Mouse (Mus musculus): Measurements from ENCODE around the gene Prkag3. TPM values are rescaled to one million over a fixed set of nuclear protein-coding genes. Genes with fewer than 3 reads are reported as not detected.

Gene Prkag3
- total RNA-seq (2021), result 1 to 10 TPM; 1.4 to 1.7 TPM
- long read RNA-seq, experiment 1, partial matches to known transcripts, result 0 of 4 reads
- long read RNA-seq, experiment 1, other reads (novel, unspliced or antisense), result 0 of 4 reads
- long read RNA-seq, experiment 2, result 0 reads

DNA sequence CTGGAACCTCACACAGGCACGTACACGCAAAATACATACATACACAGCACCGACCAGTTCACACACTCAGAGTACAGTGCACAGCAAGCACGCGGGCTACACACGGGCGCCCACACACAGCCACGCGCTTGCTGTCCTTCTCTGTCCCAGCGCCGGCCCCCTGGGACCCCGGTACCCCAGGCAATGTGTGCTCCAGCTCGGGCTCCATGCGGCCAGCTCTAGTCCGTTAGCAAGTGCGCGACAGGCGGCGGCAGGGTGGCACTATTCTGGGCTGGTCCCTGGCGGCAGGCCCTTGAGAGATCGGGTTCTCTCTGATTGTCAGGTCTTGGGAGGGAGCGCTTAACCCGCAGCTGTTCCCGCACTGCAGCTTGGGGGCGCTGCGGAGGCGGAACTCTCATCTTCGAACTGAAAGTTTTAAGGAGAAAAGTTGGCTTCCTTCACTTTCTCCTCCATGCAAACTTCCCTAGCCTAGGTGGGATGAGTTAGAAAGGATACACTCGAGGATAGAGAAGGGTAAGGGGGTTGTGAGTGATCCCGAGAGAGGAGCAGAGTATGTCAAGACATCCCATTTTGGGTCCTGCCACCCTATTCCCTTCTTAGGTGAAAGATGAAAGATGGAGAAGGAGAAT is at the start of gene Prkag3:
Gene Prkag3 (minus strand): TSS at position 579 of the 629 bp plus-strand sequence.
- peak; percentile 77 to 79 for DNase-seq

DNA sequence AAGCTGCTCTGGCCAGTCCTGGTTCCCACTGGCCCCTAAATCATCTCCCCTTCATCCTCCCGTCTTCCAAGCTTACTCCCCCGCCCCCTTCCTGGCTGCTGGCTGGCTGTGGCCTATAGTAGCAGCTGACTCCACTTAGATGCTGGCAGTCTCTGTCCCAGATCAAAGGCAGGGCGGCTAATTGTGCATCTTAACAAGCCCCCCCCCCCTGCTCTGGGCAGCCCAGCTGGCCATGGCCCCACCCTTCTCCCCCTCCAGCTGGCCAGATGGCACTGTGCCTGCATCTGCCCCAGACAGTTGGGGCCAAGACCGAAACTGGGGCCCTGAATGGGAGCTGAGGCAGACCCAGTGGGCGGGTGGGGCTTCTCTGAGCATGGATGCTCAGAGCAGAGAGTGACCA is 48.4 kb upstream of the Prkag3 start:
- DNase-seq, result no peak

DNA sequence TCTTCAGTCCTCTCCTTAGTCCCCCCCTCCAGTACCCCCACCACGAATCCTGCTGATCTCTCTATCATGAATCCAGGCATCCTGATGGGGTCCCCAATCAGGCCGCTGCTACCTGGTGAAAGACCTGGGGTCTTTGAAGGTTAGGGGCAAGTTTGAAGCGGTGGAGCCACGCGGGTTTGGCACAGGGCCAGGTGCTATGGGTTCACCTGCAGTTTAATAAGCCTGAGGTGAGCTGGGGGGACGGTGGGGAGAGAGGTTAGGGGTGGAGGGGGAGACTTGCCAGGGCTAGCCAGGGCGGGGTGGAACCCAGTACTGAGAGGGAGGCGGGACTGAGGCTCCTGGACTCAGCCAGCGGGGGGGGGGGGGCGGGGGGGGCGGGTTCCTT is 46.1 kb upstream of the Prkag3 start:
- no peak for DNase-seq

GRCm38 (mm10) chr1:74794487-74795144 is 45.6 kb upstream of the Prkag3 start:
- no peak for DNase-seq

- DNase-seq, result no peak
Measured at GRCm38 (mm10) chr1:74792831-74793660, 44.0 kb upstream of the Prkag3 start.

GRCm38 (mm10) chr1:74791249-74791648 is 42.2 kb upstream of the Prkag3 start, which contains the start of gene Wnt10a:
TSS of gene Wnt10a (plus strand) at chr1:74791516.
- no peak for DNase-seq

GRCm38 (mm10) chr1:74790095-74790494 is 41.1 kb upstream of the Prkag3 start:
- DNase-seq, result no peak

DNA sequence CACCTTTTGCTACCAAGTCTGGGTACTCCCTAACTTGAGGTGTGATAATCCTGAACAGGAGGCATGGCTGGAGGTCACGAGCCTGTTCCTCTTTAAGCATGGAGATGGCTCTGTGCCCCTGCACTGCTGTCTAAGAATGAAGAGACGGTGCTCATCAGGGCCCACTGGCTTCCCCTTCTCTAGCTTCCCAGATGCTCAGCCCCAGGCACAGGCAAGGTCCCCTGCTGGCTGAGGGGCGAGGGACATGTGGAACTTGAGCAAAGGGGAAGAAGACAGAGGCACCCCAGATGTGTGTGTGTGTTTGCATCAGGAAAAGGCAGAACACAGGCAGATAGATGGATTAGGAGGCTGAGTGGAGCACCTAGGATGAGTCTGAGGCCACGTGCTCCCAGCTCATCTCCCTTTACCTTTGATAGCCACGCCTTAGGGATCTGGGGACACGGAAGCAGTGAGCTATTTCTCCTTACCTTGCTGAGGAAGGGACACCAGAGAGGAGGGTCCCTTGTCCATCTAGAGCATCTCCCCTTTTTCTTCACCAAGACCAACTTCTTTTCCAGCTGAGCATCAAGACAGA is 39.7 kb upstream of the Prkag3 start:
- DNase-seq, result no peak

GRCm38 (mm10) chr1:74787846-74788245 is 38.8 kb upstream of the Prkag3 start:
- peak; percentile 73 to 89 for DNase-seq

DNA sequence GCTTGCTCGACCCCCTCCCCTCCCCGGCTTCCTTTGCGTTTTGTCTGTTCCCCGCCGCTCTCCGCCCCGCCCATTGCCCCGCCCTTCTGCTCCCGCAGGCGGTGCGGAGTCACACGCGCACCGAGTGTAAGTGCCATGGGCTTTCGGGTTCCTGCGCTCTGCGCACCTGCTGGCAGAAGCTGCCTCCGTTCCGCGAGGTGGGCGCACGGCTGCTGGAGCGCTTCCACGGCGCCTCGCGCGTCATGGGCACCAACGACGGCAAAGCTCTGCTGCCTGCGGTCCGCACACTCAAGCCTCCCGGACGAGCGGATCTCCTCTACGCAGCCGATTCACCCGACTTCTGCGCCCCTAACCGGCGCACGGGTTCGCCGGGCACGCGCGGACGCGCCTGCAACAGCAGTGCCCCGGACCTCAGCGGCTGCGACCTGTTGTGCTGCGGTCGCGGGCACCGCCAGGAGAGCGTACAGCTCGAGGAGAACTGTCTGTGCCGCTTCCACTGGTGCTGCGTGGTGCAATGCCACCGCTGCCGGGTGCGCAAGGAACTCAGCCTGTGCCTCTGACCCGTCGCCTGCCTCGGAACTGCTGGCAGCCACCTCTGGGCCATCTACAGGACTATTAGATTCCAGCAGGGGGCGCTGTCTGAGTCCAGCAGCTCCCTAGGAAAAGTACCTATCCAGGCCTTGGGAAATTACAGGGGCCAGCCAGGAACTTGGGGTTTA is 35.2 kb upstream of the Prkag3 start:
- DNase-seq, result peak; percentile 54 to 73

- no peak for DNase-seq
Measured at GRCm38 (mm10) chr1:74783554-74783953, 34.5 kb upstream of the Prkag3 start.

GRCm38 (mm10) chr1:74782045-74782444 is 33.0 kb upstream of the Prkag3 start:
- DNase-seq, result peak in 1 of 2 experiments; percentile 41

GRCm38 (mm10) chr1:74778934-74779486 is 30.0 kb upstream of the Prkag3 start:
- DNase-seq, result no peak

DNA sequence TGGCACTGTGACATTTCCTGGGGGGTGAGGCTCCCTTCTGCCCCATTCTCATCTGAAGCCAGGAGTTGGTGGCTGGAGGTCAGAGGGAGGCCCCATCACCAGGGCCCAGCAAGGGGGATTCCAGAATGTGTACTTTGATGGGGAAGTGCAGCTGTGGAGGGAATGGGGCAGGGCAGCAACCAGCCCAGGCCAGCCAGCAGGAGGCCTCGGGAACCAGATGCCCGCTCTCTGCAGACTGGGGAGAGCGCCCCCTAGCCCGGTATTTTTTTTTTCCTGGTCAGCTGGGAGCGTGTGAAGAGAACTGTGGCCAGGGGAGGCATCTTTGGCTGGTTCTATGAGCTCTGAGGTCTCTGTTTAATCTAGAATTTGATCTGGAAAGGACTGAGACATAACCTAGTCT is 26.8 kb upstream of the Prkag3 start:
- no peak for DNase-seq

GRCm38 (mm10) chr1:74774062-74774461 is 25.0 kb upstream of the Prkag3 start:
- DNase-seq, result no peak

DNA sequence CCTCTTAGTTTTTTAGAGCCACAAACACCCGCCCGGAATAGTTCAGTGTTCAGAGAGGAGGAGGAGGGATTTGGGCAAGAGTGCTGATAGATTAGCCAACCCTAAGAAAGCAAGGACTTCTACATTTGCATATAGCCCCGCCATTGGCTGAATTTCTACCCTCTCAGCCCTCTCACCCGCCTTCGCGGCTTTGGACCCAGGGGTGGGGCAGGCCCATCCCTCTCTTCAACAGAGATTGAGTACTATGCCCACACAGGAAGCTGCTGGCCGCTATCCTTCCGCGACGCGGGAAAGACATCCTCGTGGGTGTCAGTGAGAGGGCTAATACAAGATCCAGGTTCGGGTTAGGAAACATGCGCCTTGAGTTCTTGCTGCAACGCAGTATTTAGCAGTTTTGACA is 24.1 kb upstream of the Prkag3 start:
- peak; percentile 86 to 92 for DNase-seq

DNA sequence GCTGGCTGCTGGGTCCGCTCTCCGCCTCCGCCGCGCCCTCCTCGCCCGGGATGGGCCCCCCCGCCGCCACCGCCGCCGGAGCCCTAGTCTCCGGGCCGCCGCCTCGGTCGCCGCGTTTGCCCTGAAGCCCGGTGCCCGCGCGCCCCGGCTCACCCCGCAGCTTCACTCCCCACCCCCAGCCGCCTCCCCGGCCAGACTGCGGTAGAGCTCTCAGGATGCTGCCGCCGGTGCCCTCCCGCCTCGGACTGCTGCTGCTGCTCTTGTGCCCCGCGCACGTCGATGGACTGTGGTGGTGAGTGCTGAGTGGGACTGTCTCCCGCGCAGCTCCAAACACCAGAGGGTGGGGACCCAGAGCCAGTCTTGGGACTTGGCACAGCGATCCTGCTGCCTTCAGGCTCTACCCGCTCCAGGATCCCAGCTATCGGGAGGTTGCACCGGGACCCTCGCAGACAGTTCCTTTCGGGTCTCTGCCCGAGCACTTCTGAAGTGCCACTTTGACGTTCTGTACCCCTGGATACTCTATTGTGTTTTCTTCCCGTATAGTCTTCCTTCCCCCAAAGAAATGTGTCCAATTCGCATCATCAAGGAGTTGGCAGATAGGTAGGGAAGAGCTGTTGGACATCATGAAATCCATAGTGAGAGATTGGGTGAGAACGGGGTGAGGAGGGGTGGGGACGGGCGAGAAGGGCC is 23.1 kb upstream of the Prkag3 start:
- peak in 1 of 2 experiments; percentile 39 for DNase-seq

DNA sequence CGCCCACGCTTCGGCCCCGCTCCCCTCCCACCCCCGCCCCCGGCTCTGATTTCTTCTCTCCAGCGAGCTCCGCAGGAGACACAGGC is 22.7 kb upstream of the Prkag3 start, which contains the start of gene Wnt6:
Gene Wnt6 (plus strand): TSS at position 48 of the 86 bp plus-strand sequence.
- no peak for DNase-seq

GRCm38 (mm10) chr1:74771467-74771844 is 22.4 kb upstream of the Prkag3 start:
- DNase-seq, result no peak

DNA sequence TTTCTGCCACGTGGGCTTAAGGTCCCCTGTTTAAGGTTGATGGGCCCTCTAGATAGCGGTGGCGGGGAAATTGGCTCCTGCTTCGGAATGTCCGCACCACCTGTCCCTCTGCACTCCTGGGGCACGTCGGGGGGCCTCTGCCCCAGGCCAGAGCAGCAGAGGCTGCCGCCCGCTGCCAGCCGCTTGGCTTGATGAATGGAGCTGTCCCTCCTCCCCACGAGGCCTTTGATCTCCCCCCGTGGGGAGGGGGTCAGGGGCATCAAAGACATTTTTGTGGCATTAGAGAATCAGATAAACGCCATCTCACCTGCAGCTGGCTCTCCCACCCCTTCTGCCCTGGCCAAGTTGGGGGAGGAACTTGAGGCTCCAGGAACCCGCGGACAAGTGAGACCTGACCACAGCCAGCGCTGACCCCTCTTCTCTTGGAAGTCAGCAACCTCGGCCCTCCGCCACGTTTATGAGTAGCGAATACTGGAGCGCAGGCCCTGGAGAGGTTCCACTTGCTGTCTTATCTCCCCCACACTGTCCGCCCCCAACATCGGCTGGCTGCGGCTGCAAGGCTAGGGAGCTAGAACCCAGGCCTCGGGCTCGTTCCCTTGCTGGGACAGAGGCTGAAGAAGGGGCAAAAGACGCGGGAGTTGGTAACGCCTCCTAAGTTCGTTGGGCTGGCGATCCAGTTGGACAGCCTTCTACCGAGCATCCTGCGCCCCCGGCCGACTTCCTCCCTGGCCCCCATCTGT is 21.9 kb upstream of the Prkag3 start:
- no peak for DNase-seq

- peak; percentile 63 to 81 for DNase-seq
Measured at GRCm38 (mm10) chr1:74763081-74763480, 14.1 kb upstream of the Prkag3 start.

Data from heart, adult 18-20 months (tissue).